Mouse (Mus musculus) intestine, embryonic 15.5 days (tissue): ENCODE results near the gene Cracr2b. TPM values are rescaled to one million over a fixed set of nuclear protein-coding genes. Genes with fewer than 3 reads are reported as not detected.

Experiments used
- ATAC-seq: fragments of 200-750 bp; cut with Nextera tagmentation; 2 replicates; pipeline ENCODE4 v1.8.0; 2017; ENCODE audit warnings: moderate TSS enrichment, moderate library complexity
- H3K27ac ChIP-seq: fragments of 300-500 bp; sonication (generic); 2 replicates; pipeline ENCODE4 v1.5.1; 2015; ENCODE audit warnings: mild to moderate bottlenecking, inconsistent platforms
- H3K27me3 ChIP-seq: fragments of 300-500 bp; sonication (generic); replicated peaks from 2 replicates; pipeline ENCODE4 v1.6.1; 2015; ENCODE audit warnings: inconsistent platforms
- H3K36me3 ChIP-seq: fragments of 300-500 bp; sonication (generic); 2 replicates; pipeline ENCODE4 v1.6.1; 2015; ENCODE audit warnings: inconsistent platforms
- H3K4me1 ChIP-seq: fragments of 300-500 bp; sonication (generic); replicated peaks from 2 replicates; pipeline ENCODE4 v1.6.1; 2015; ENCODE audit warnings: inconsistent platforms
- H3K4me2 ChIP-seq: fragments of 300-500 bp; sonication (generic); replicated peaks from 2 replicates; pipeline ENCODE4 v1.6.1; 2015; ENCODE audit warnings: mild to moderate bottlenecking, inconsistent platforms
- H3K4me3 ChIP-seq: fragments of 300-500 bp; sonication (generic); replicated peaks from 2 replicates; pipeline ENCODE4 v1.5.1; 2015; ENCODE audit warnings: inconsistent platforms
- H3K9ac ChIP-seq: fragments of 300-500 bp; sonication (generic); 2 replicates; pipeline ENCODE4 v1.6.1; 2015; ENCODE audit warnings: inconsistent platforms
- H3K9me3 ChIP-seq: fragments of 300-500 bp; sonication (generic); 2 replicates; pipeline ENCODE4 v1.6.1; 2016; ENCODE audit warnings: inconsistent platforms
- WGBS: fragments of 180-500 bp; shearing (Covaris S2); methylation state at CpG from one replicate; pipeline ENCODE4 v1.1.7; 2015; 5-methylcytosine and 5-hydroxymethylcytosine counted together
- polyA plus RNA-seq: library from polyadenylated mRNA; unstranded; fragments of >200 nt; fragmentation: Nextera tagmentation; extraction: Ambion mirVana; gene quantifications from 2 replicates; pipeline ENCODE4 v1.2.1, GENCODE M21; 2015

Gene Cracr2b
- polyA plus RNA-seq, 1 experiment from 2014 or later: 16.5 TPM

- Histone ChIP-seq H3K4me3 (0 out of 2 replicates have a peak overlapping the region, but pooled peaks have one; percentile 9), H3K9ac (no peak overlapping the region), H3K9me3 (no peaks in the 10 kb centered on the region), H3K4me2 (peak overlapping the region; percentile 41; the same call in 1 of the 2 replicates), H3K27me3 (no peaks in the 10 kb centered on the region), H3K36me3 (peaks cover 23% of the 10 kb centered on the region; the same call in 1 of the 2 replicates), H3K27ac (no peak overlapping the region), H3K4me1 (peaks cover 12% of the 10 kb centered on the region; the same call in 1 of the 2 replicates)
- no peak for ATAC-seq
- WGBS: 50% methylated on average over 5 of the region's 5 CpGs
Measured at GRCm38 (mm10) chr7:141428701-141429100, 32.2 kb upstream of the Cracr2b start.

- Histone ChIP-seq H3K9me3 (no peaks in the 10 kb centered on the region), H3K4me2 (peak within 1 kb of the TSS; percentile 41), H3K4me3 (peak within 1 kb of the TSS; percentile 9; the same call in 1 of the 2 replicates), H3K27me3 (no peaks in the 10 kb centered on the region), H3K4me1 (peaks cover 18% of the 10 kb centered on the region), H3K9ac (no peak within 1 kb of the TSS), H3K36me3 (peaks cover 25% of the 10 kb centered on the region; the same call in 1 of the 2 replicates), H3K27ac (no peak within 1 kb of the TSS)
- peak; percentile 64 for ATAC-seq
- WGBS: 6% methylated on average over 19 of the region's 19 CpGs
Measured at GRCm38 (mm10) chr7:141429310-141429709, 31.6 kb upstream of the Cracr2b start, which contains the start of gene Cend1. Gene Cend1, minus strand, starts transcription at chr7:141429491.

GRCm38 (mm10) chr7:141429840-141430584 is 30.9 kb upstream of the Cracr2b start:
- H3K27me3 ChIP-seq: no peaks in the 10 kb centered on the region
- peaks cover 25% of the 10 kb centered on the region for H3K4me1 ChIP-seq
- no peak overlapping the region for H3K27ac ChIP-seq
- no peak for ATAC-seq
- H3K4me3 ChIP-seq: no peak overlapping the region
- WGBS: 59% methylated on average over 9 of the region's 9 CpGs
- no peaks in the 10 kb centered on the region for H3K9me3 ChIP-seq
- H3K4me2 ChIP-seq: peak overlapping the region; percentile 41; the same call in 1 of the 2 replicates
- no peak overlapping the region for H3K9ac ChIP-seq
- H3K36me3 ChIP-seq: peaks cover 25% of the 10 kb centered on the region; the same call in 1 of the 2 replicates

GRCm38 (mm10) chr7:141430585-141431240 is 30.2 kb upstream of the Cracr2b start:
- no peaks in the 10 kb centered on the region for H3K27me3 ChIP-seq
- H3K4me2 ChIP-seq: no peak overlapping the region
- WGBS: 90% methylated on average over 9 of the region's 9 CpGs
- no peaks in the 10 kb centered on the region for H3K9me3 ChIP-seq
- no peak overlapping the region for H3K27ac ChIP-seq
- H3K4me1 ChIP-seq: peaks cover 31% of the 10 kb centered on the region
- H3K36me3 ChIP-seq: peaks cover 25% of the 10 kb centered on the region; the same call in 1 of the 2 replicates
- H3K4me3 ChIP-seq: no peak overlapping the region
- ATAC-seq: no peak
- no peak overlapping the region; the same call in 1 of the 2 replicates for H3K9ac ChIP-seq

GRCm38 (mm10) chr7:141431434-141432185 is 29.3 kb upstream of the Cracr2b start:
- no peak for ATAC-seq
- Histone ChIP-seq H3K9me3 (no peaks in the 10 kb centered on the region), H3K4me1 (peaks cover 40% of the 10 kb centered on the region), H3K27ac (no peak overlapping the region), H3K9ac (no peak overlapping the region), H3K4me3 (no peak overlapping the region), H3K36me3 (peaks cover 25% of the 10 kb centered on the region; the same call in 1 of the 2 replicates), H3K27me3 (no peaks in the 10 kb centered on the region), H3K4me2 (no peak overlapping the region)
- WGBS: 94% methylated on average over 19 of the region's 19 CpGs

GRCm38 (mm10) chr7:141432186-141432611 is 28.7 kb upstream of the Cracr2b start:
- H3K36me3 ChIP-seq: peaks cover 25% of the 10 kb centered on the region; the same call in 1 of the 2 replicates
- peaks cover 40% of the 10 kb centered on the region for H3K4me1 ChIP-seq
- 78% methylated on average over 8 of the region's 8 CpGs for WGBS
- no peaks in the 10 kb centered on the region for H3K9me3 ChIP-seq
- no peaks in the 10 kb centered on the region for H3K27me3 ChIP-seq
- no peak overlapping the region for H3K4me3 ChIP-seq
- no peak overlapping the region for H3K4me2 ChIP-seq
- H3K9ac ChIP-seq: no peak overlapping the region
- H3K27ac ChIP-seq: no peak overlapping the region
- no peak for ATAC-seq

GRCm38 (mm10) chr7:141432741-141433516 is 28.0 kb upstream of the Cracr2b start:
- Histone ChIP-seq H3K4me3 (no peak overlapping the region), H3K4me1 (peaks cover 40% of the 10 kb centered on the region), H3K9ac (0 out of 2 replicates have a peak overlapping the region, but pooled peaks have one; percentile 56), H3K27me3 (no peaks in the 10 kb centered on the region), H3K4me2 (no peak overlapping the region), H3K27ac (no peak overlapping the region), H3K9me3 (no peaks in the 10 kb centered on the region), H3K36me3 (peaks cover 25% of the 10 kb centered on the region; the same call in 1 of the 2 replicates)
- WGBS: 88% methylated on average over 6 of the region's 6 CpGs
- ATAC-seq: no peak

GRCm38 (mm10) chr7:141433517-141434400 is 27.1 kb upstream of the Cracr2b start:
- no peaks in the 10 kb centered on the region for H3K27me3 ChIP-seq
- peaks cover 28% of the 10 kb centered on the region; the same call in 1 of the 2 replicates for H3K36me3 ChIP-seq
- WGBS: 70% methylated on average over 15 of the region's 15 CpGs
- H3K27ac ChIP-seq: no peak overlapping the region
- H3K4me3 ChIP-seq: peak overlapping the region; percentile 36
- ATAC-seq: no peak
- peak overlapping the region; percentile 56 for H3K9ac ChIP-seq
- no peaks in the 10 kb centered on the region for H3K9me3 ChIP-seq
- H3K4me2 ChIP-seq: peak overlapping the region; percentile 94
- peaks cover 40% of the 10 kb centered on the region for H3K4me1 ChIP-seq

- WGBS: 10% methylated on average over 8 of the region's 8 CpGs
- Histone ChIP-seq H3K4me3 (peak overlapping the region; percentile 36), H3K27ac (no peak overlapping the region), H3K36me3 (peaks cover 28% of the 10 kb centered on the region; the same call in 1 of the 2 replicates), H3K4me1 (peaks cover 37% of the 10 kb centered on the region), H3K9ac (peak overlapping the region; percentile 56), H3K27me3 (no peaks in the 10 kb centered on the region), H3K4me2 (peak overlapping the region; percentile 94), H3K9me3 (no peaks in the 10 kb centered on the region)
- ATAC-seq: no peak
Measured at GRCm38 (mm10) chr7:141434464-141434863, 26.4 kb upstream of the Cracr2b start.

GRCm38 (mm10) chr7:141435129-141435855 is 25.6 kb upstream of the Cracr2b start:
- Histone ChIP-seq H3K9me3 (no peaks in the 10 kb centered on the region), H3K27me3 (no peaks in the 10 kb centered on the region), H3K4me3 (peak overlapping the region; percentile 36), H3K4me2 (peak overlapping the region; percentile 94), H3K27ac (peak overlapping the region; percentile 11; the same call in 1 of the 2 replicates), H3K36me3 (peaks cover 28% of the 10 kb centered on the region; the same call in 1 of the 2 replicates), H3K9ac (peak overlapping the region; percentile 56), H3K4me1 (peaks cover 34% of the 10 kb centered on the region)
- 5% methylated on average over 17 of the region's 17 CpGs for WGBS
- ATAC-seq: peak; percentile 46
